Mouse (Mus musculus) spleen, postnatal 4 days (tissue): ENCODE measurements around the gene Mpped1.

ENCODE experiments used
- DNase-seq, 2 experiments: peaks; one replicate each; pipeline ENCODE4 v3.0.0; 2022; ENCODE audit warnings: low spot score in 2 of 2

The Mpped1 gene

DNA sequence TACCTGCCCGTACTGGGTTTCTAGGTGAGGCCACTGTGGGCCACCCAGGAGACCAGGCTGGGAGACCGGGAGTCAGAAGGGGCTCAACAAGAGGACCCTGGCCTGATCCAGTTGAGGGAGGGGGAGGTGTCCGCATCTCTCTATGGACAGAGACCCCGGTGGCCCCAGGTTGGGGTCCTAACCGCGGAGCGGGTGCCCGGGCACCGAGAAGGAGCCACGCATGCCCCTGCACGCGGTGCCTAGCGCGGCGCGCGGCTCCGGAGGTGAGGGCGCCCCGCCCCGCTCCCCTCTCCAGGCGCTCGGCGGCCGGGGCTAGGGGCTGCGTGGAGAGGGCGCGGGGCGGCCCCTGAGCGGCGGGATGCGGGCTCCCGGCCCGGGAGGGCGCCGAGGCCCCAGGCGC, at the start of gene Mpped1:
Gene Mpped1, plus strand, starts transcription at position 81 of the 400 bp plus-strand sequence.
- no peak for DNase-seq

GRCm38 (mm10) chr15:83740676-83741422, 38.4 kb upstream of the Mpped1 start:
- no peak for DNase-seq

DNA sequence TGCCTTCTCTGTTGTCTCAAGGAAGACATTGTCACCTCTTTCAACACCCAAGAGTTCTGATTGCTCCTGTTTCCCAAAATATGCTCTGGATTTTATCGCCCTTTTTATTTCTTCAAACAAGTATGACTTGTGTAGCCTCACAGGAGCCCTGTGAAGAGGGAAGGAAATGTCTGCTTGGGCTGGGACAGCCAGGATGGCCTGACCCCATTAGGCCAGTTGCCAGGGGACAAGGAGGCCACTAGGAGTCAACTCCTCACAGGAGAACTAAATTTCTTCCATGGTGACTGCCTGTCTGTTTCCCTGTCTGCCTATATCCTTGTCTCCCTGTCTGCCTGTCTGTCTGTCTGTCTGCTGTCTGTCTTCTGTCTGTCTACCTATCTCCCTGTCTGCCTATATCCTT, 37.2 kb upstream of the Mpped1 start:
- no peak for DNase-seq

- no peak for DNase-seq
Measured at GRCm38 (mm10) chr15:83746311-83746710, 33.0 kb upstream of the Mpped1 start.

DNA sequence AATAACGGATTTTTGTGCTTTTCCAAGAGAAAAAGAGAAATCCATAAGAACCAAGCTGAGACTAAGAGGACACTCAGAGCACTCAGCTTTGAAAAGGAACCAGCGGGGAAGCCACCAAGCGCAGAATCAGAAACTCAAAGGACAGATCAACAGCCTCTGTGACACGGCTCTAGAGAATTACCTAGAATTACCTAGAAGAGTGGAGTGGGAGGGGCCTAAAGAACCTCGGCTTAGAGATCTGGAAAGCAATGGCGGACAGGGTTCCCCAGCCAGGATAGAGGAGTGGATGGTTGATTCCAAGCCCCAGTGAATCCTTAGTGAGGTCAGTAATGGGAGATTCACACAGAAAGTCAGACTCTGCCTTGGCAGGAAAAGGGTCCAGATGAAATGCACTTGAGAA, 30.3 kb upstream of the Mpped1 start:
- no peak for DNase-seq

DNA sequence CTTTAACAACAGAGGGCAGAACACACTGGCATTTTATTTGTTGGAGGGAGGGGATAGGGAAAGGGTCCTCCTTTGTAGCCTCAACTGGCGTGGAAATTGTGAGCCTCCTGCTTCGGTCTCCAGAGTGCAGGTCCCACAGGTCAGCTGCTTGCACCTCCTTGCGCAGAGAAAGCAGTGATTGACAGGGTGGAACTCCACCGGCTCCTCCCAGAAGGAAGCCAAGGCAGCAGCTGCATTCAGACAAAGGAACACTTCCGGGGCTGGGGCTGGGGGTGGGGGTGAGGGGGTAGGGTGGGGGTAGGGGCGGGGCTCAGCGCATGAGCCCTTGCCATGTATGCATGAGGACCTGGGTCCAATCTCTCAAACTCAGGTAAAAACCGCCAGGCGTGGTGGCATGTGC, 29.8 kb upstream of the Mpped1 start:
- DNase-seq, result no peak

GRCm38 (mm10) chr15:83756742-83757141, 22.5 kb upstream of the Mpped1 start:
- no peak for DNase-seq

DNA sequence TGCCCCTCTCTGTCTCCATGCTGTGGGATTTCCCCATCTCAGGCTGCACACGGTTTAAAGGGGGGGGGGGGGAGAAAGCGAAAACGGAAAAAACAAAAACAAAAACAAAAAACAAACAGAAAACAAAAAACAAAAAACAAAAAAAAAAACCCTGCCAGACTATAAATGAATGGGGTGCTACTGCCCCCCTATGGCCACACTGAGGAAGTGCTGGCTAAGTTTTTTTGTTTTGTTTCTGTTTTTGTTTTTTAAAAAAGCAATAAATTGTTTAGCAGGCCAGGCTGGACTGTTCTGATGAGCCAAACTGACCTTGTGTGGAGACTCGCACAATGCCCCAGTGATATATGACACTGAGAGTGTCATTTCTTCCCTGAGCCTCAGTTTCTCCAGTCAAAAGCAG, 20.3 kb upstream of the Mpped1 start:
- no peak for DNase-seq

DNA sequence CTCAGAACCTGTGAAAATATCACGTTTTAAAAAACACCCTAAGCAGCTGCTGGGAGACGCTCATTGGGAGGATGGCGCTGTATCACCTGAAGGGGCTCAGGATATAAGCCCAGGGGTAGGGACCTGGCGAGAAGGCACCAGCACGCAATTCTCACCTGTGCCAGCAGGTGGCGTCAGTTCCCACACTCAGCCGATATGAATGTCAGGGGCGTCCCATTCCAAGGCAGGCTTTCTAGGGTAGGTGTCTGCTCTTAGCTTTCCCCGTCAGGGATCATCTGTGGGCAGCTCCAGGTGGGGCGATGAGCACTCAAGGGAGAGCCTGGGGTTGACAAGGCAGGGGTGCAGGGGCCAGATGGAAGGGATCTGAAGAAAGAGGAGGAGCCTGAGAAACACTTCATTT, 18.6 kb upstream of the Mpped1 start:
- peak in 1 of 2 experiments; percentile 70 for DNase-seq

DNA sequence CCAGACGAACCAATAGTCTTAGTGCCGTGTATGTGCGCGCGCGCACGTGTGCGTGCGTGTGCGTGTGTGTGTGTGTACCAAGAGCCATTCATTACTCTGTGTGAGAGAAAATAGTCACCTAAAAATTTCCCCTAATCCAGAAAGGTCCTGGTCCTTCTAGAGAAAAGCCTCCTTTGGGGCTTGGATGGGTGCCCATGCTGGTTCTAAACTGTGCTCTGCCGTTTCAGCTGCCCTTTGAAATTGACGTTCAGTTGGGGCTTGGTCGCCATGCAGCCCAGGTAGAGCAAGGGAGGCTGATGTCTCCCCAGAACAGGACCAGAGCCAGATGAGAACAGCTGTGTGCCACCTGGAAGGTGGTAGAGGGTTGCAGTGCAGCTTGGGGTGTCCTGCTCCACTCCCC, 17.8 kb upstream of the Mpped1 start:
- DNase-seq, result no peak

DNA sequence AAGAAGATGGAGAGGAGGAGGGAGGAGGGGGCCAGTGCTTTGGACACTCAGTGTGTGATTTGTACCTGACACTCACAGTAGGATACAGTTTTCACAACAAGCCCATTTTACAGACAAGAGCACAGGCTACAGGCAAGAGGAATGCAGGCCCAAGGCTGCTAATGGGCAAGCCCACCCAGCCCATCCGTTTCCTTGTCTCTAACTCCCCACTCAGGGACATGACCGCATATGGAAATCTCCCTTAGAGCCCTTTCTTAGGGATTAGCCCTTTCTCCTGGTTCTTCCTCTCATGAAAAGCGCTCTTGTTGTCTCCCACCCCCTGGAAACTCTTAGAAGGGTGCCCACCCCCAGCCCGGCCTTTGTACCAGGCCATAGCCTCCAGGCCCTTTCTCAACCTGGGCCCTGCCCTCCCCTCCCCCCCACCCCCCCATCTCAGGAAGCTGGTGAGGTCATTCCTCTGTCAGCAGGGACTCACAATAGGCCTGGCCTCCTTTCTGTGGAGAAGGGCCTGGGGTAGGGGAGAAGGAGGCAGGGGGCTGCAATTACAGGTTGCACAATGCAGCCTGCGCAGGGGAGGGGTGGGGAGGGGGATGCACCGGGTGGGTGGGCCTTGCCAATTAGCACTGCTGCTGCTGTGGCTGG, 13.8 kb upstream of the Mpped1 start:
- DNase-seq, result no peak

GRCm38 (mm10) chr15:83771346-83772053, 7.8 kb upstream of the Mpped1 start:
- DNase-seq, result no peak

- DNase-seq, result no peak
Measured at GRCm38 (mm10) chr15:83772460-83772859, 6.8 kb upstream of the Mpped1 start.

DNA sequence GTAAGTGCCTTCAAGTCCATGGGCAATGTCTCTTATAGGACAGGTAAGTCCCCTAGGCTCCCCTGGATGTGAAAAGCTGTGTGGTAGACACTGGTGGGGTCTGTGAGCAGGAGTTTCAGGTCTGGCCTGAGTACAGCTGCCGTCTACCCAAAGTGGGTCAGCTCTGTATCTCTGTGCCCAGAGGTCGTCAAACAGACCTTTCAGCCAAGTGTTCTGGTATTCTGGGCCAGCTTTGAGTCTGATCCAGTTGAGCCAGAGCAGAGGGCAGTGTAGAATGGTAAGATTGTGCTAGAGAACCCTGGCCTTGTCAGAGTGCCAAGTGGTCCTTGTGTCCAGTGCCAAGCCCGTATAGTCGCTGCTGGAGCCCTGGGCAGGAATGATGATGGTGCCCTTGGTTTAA, 6.3 kb upstream of the Mpped1 start:
- no peak for DNase-seq

GRCm38 (mm10) chr15:83774922-83775321, 4.3 kb upstream of the Mpped1 start:
- no peak for DNase-seq

DNA sequence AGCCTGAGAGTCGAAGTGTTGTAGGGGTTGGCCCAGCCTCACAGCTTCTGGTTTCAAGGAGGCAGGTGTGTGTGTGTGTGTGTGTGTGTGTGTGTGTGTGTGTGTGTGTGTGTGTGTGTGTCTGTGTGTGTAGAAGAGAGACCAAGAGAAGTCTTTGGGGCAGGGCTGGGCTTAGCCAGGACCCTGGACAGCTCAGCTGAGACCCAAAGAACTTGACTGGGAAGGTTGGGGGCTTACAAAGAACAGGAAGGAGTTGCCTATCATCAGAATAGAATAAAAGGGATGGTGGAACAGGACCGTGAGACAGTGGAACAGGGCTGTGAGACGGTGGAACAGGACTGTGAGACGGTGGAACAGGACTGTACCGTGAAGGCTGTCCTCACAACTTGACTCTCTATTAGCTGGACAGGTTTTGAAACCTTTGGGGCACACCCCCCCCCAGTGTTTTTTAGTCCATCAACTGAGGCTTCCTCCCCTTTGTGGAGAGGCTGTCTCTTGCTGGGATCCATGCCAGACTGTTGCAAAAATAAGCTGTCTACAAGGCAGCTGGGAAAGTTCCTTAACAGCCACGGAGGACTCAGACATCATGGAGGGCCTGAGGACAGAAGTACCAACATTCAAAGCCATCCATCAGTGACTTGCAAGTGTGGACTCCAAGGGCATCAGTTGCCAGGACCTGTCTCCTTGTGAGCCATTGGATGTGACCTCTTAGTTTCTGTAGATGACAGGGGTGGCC, 2.8 kb upstream of the Mpped1 start:
- no peak for DNase-seq

DNA sequence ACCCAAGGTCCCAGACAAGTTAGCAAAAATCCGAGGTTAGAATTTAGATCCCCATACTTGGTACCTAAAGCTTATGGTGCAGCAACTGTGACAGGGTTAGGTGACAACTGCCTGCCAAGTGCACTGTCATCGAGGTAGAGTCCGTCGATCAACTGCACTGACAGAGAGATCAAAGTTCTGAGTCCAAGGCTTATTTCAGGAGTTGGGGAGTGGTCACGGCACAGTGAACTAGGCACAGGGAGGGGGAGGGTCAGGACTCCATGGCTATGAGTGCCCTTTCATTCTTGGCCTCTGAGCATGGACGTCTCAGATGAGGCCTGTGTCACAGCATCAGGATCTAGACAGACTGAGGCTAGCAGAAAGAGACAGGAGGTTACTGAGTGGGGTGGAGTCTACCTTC, 1.8 kb upstream of the Mpped1 start:
- DNase-seq, result no peak

- DNase-seq, result no peak
Measured at GRCm38 (mm10) chr15:83779855-83780740, 831 bp downstream of the Mpped1 start.

DNA sequence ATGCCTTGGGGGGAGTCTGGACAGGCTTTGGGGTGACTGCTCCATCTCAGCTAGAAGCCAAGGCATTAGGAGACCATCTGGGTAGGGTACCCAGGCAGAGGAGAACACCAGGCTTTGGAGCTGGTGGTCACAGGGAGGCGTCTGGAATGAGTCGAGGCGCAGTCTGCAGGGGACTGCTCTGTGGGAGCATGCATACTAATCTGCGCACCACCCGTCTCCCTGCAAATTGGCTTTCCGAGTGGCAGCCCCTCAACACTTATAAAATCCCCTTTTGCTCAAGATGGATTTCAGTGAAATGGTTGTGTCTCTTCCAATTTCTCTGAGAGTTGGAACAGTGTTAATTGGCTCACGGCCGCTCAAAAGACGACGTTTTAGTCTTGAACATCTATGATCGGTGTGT, 2.0 kb downstream of the Mpped1 start:
- DNase-seq, result no peak

DNA sequence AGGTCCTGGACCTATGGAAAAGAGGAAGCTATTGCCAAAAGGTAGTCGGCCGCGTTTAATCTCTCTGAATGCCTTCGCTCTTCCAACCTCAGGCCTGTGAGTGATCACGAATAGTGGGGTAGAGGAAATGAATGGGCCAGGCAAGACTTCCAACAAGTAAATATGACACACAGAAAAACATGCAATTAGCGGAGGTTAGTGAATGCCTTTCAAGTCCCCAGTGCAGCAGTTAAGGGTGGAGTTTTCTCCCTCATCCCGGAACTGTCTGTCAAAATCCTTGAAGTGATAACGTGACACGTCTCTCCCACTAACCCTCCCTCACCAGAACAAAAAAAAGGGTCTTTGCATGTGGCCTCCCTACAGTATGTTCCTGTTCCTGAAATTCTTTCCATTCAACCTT, 3.0 kb downstream of the Mpped1 start:
- no peak for DNase-seq

DNA sequence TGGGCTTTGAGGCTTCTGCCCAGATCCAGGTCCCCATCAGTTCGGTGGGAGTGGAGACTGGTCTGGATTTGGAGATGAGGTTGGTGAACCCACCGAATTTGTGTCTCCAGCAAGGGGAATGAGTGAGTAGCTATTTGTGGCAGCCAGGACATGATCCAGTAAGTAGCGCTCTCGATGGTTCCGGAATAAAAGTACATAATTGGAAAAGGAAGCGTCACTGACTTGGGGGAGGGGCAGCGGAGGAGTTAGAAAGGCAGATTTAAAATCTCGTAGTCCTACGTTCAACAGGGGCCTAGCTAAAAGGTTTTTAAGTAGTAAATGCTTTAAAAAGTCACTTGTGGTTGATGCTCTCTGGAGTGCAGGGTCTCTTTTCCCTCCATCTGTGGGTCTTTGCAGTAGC, 5.5 kb downstream of the Mpped1 start:
- no peak for DNase-seq
